Comparison of ENCODE assay signal across 18 mouse cellular contexts in genomic region chr7:73743144-73743543, GRCm38 (mm10). TPM values are rescaled to one million over a fixed set of nuclear protein-coding genes. Genes with fewer than 3 reads are reported as not detected.
A peak's percentile ranks its signal among the peaks of the same experiment; 100 is the strongest.
DNase-seq lines count a peak whose midpoint lies in the region; ATAC-seq lines count a peak whose summit lies in the region.
"Had no signal": no experiment of that assay in that cellular context is flagged by ENCODE, and none has a peak within 500 bp of the region (broad histone marks: within the 10 kb centered on the region; RNA-seq: fewer than 3 reads in every experiment).

No protein-coding gene starts in this region.

- no peak overlapping the region for H3K27ac ChIP-seq in heart, embryonic 10.5 days
- no peak overlapping the region for H3K27ac ChIP-seq in embryonic facial prominence, embryonic 14.5 days (replicated peaks; ENCODE audit: low read depth, low read length)
- peak overlapping the region; percentile 42; the same call in 1 of the 2 replicates for H3K27ac ChIP-seq in heart, embryonic 12.5 days (ENCODE audit: poor library complexity, severe bottlenecking)
- no peak overlapping the region for H3K27ac ChIP-seq in lung, embryonic 16.5 days (ENCODE audit: low read length)
- no peak overlapping the region for H3K27ac ChIP-seq in neural tube, embryonic 15.5 days (replicated peaks)
- H3K27ac ChIP-seq: hindbrain, embryonic 10.5 days; limb, embryonic 12.5 days; liver, embryonic 15.5 days had no signal

- 58% methylated on average over 8 of the region's 8 CpGs for WGBS in heart, embryonic 10.5 days
- WGBS in embryonic facial prominence, embryonic 14.5 days, result 75% methylated on average over 8 of the region's 8 CpGs
- 50% methylated on average over 8 of the region's 8 CpGs for WGBS in heart, embryonic 12.5 days
- WGBS in lung, embryonic 16.5 days, result 59% methylated on average over 8 of the region's 8 CpGs
- 89% methylated on average over 8 of the region's 8 CpGs for WGBS in neural tube, embryonic 15.5 days

- H3K4me1 ChIP-seq in heart, embryonic 10.5 days, result peaks cover 42% of the 10 kb centered on the region
- peaks cover 20% of the 10 kb centered on the region; the same call in 1 of the 2 replicates for H3K4me1 ChIP-seq in embryonic facial prominence, embryonic 14.5 days (ENCODE audit: control insufficient read depth, insufficient read depth, low read length)
- peaks cover 38% of the 10 kb centered on the region for H3K4me1 ChIP-seq in heart, embryonic 12.5 days (replicated peaks)
- peaks cover 19% of the 10 kb centered on the region for H3K4me1 ChIP-seq in lung, embryonic 16.5 days (replicated peaks; ENCODE audit: control insufficient read depth, insufficient read depth, low read length)
- peaks cover 34% of the 10 kb centered on the region for H3K4me1 ChIP-seq in neural tube, embryonic 15.5 days

- no peak for ATAC-seq in embryonic facial prominence, embryonic 14.5 days (ENCODE audit: low read depth)
- ATAC-seq in heart, embryonic 12.5 days (ENCODE audit: insufficient number of reproducible peaks, low FRiP score), result no peak
- no peak for ATAC-seq in lung, embryonic 16.5 days (ENCODE audit: low read depth)
- ATAC-seq in neural tube, embryonic 15.5 days (ENCODE audit: low FRiP score), result no peak

- H3K36me3 ChIP-seq in heart, embryonic 10.5 days, result no peaks in the 10 kb centered on the region
- H3K36me3 ChIP-seq in embryonic facial prominence, embryonic 14.5 days (ENCODE audit: control insufficient read depth, insufficient read depth, low read length), result no peaks in the 10 kb centered on the region
- H3K36me3 ChIP-seq in heart, embryonic 12.5 days, result no peaks in the 10 kb centered on the region
- H3K36me3 ChIP-seq in lung, embryonic 16.5 days (ENCODE audit: control insufficient read depth, insufficient read depth, low read length), result no peaks in the 10 kb centered on the region
- no peaks in the 10 kb centered on the region for H3K36me3 ChIP-seq in neural tube, embryonic 15.5 days
- H3K36me3 ChIP-seq: embryonic facial prominence, embryonic 12.5 days; hindbrain, embryonic 10.5 days; limb, embryonic 12.5 days; liver, embryonic 15.5 days had no signal

- H3K9ac ChIP-seq in embryonic facial prominence, embryonic 14.5 days (ENCODE audit: low read depth, low read length), result no peak overlapping the region
- no peak overlapping the region for H3K9ac ChIP-seq in heart, embryonic 12.5 days
- H3K9ac ChIP-seq in lung, embryonic 16.5 days (ENCODE audit: low read length), result no peak overlapping the region
- H3K9ac ChIP-seq in neural tube, embryonic 15.5 days (replicated peaks), result no peak overlapping the region
- H3K9ac ChIP-seq: embryonic facial prominence, embryonic 12.5 days; limb, embryonic 12.5 days; liver, embryonic 15.5 days had no signal

- no peaks in the 10 kb centered on the region for H3K9me3 ChIP-seq in heart, embryonic 10.5 days
- no peaks in the 10 kb centered on the region for H3K9me3 ChIP-seq in embryonic facial prominence, embryonic 14.5 days (ENCODE audit: control insufficient read depth, low read length)
- no peaks in the 10 kb centered on the region for H3K9me3 ChIP-seq in heart, embryonic 12.5 days (replicated peaks)
- H3K9me3 ChIP-seq in lung, embryonic 16.5 days (ENCODE audit: control insufficient read depth, low read length), result no peaks in the 10 kb centered on the region
- H3K9me3 ChIP-seq in neural tube, embryonic 15.5 days (replicated peaks), result no peaks in the 10 kb centered on the region
- H3K9me3 ChIP-seq: embryonic facial prominence, embryonic 12.5 days; limb, embryonic 12.5 days; liver, embryonic 15.5 days had no signal

- H3K4me2 ChIP-seq in embryonic facial prominence, embryonic 14.5 days (ENCODE audit: low read depth, low read length), result peak overlapping the region; percentile 22
- H3K4me2 ChIP-seq in heart, embryonic 12.5 days, result peak overlapping the region; percentile 32
- H3K4me2 ChIP-seq in lung, embryonic 16.5 days (ENCODE audit: low read depth, low read length), result peak overlapping the region; percentile 6; the same call in 1 of the 2 replicates
- no peak overlapping the region for H3K4me2 ChIP-seq in neural tube, embryonic 15.5 days
- H3K4me2 ChIP-seq: limb, embryonic 12.5 days; liver, embryonic 15.5 days had no signal

- DNase-seq in heart, adult 18-20 months, result peak; percentile 62 to 66
- DNase-seq in heart, embryonic 10.5 days (ENCODE audit: low spot score), result no peak
- no peak for DNase-seq in embryonic facial prominence, embryonic 14.5 days (ENCODE audit: low spot score)
- no peak for DNase-seq in layer of hippocampus, adult 8-10 months (ENCODE audit: low spot score in 2 of 2)
- DNase-seq: adrenal gland, postnatal 14 days; cerebellum, adult 11-12 months; gastrocnemius, postnatal 14 days; kidney, adult 8-10 months; kidney, postnatal 25 days; layer of hippocampus, adult 9-11 months; spleen, adult 18-20 months had no signal

- no peak overlapping the region for H3K4me3 ChIP-seq in heart, embryonic 10.5 days
- H3K4me3 ChIP-seq in embryonic facial prominence, embryonic 14.5 days (ENCODE audit: low read depth, low read length), result no peak overlapping the region
- no peak overlapping the region for H3K4me3 ChIP-seq in heart, embryonic 12.5 days
- H3K4me3 ChIP-seq in lung, embryonic 16.5 days (ENCODE audit: low read length), result peak overlapping the region; percentile 3; the same call in 1 of the 2 replicates
- H3K4me3 ChIP-seq in neural tube, embryonic 15.5 days (replicated peaks), result no peak overlapping the region
- H3K4me3 ChIP-seq: embryonic facial prominence, embryonic 12.5 days; hindbrain, embryonic 10.5 days; limb, embryonic 12.5 days; liver, embryonic 15.5 days had no signal

- peaks cover 39% of the 10 kb centered on the region for H3K27me3 ChIP-seq in heart, embryonic 10.5 days (ENCODE audit: insufficient read depth, poor library complexity, severe bottlenecking)
- no peaks in the 10 kb centered on the region; the same call in 1 of the 2 replicates for H3K27me3 ChIP-seq in embryonic facial prominence, embryonic 14.5 days (replicated peaks; ENCODE audit: control insufficient read depth, insufficient read depth, low read length)
- peaks cover 37% of the 10 kb centered on the region for H3K27me3 ChIP-seq in heart, embryonic 12.5 days (replicated peaks)
- peaks cover 7% of the 10 kb centered on the region; the same call in 1 of the 2 replicates for H3K27me3 ChIP-seq in lung, embryonic 16.5 days (ENCODE audit: control insufficient read depth, insufficient read depth, low read depth, low read length)
- H3K27me3 ChIP-seq in neural tube, embryonic 15.5 days (replicated peaks), result no peaks in the 10 kb centered on the region; the same call in 1 of the 2 replicates

RNA-seq across cellular contexts. Expression of gene Fam174b, which starts 3.0 kb away (rescaled TPM):
- 100 to 1,000 TPM; 187 to 201 TPM for total RNA-seq in heart, adult 18-20 months (2021)
- 21.0 and 24.1 TPM in 2 replicates for polyA plus RNA-seq in heart, embryonic 10.5 days (2016; fragmentation: Nextera tagmentation; extraction: Ambion mirVana)
- polyA plus RNA-seq in embryonic facial prominence, embryonic 14.5 days (2014; fragmentation: Nextera tagmentation; extraction: Ambion mirVana), result 29.2 and 32.3 TPM in 2 replicates
- 46.8 and 51.4 TPM in 2 replicates for polyA plus RNA-seq in heart, embryonic 12.5 days (2016; fragmentation: Nextera tagmentation; extraction: Ambion mirVana)
- 63.4 and 65.6 TPM in 2 replicates for polyA plus RNA-seq in lung, embryonic 16.5 days (2015; fragmentation: Nextera tagmentation; extraction: Ambion mirVana)
- 37.0 and 37.6 TPM in 2 replicates for polyA plus RNA-seq in neural tube, embryonic 15.5 days (2015; fragmentation: Nextera tagmentation; extraction: Ambion mirVana)
- total RNA-seq in layer of hippocampus, adult 8-10 months (2022), result 10 to 100 TPM; 28.0 to 32.7 (median 28.7) TPM

Comparison
In these comparisons a context has a peak if more than half of its experiments do, and no peak if none do; other contexts are left out.
1. DNase-seq: peak in heart, adult 18-20 months (2 of 2); none in heart, embryonic 10.5 days (single experiment), embryonic facial prominence, embryonic 14.5 days (single experiment) and layer of hippocampus, adult 8-10 months (0 of 2).